Mouse (Mus musculus) cerebellum, adult 2 months (tissue): ENCODE measurements around the gene Ccnk. TPM values are rescaled to one million over a fixed set of nuclear protein-coding genes. Genes with fewer than 3 reads are reported as not detected.
A peak's percentile ranks its signal among the peaks of the same experiment; 100 is the strongest.

ENCODE experiments used
- DNase-seq, 2 experiments: peaks; one replicate each; pipeline ENCODE4 v3.0.0; 2021
- H3K27ac ChIP-seq: fragments of 200-500 bp; 2 replicates; pipeline ENCODE4 v1.5.1; 2012; ENCODE audit warnings: low read length, control low read depth, inconsistent platforms; ENCODE audit not compliant: insufficient read depth
- H3K27me3 ChIP-seq: fragments of 200-500 bp; 2 replicates; pipeline ENCODE4 v1.6.1; 2012; ENCODE audit warnings: inconsistent platforms, mild to moderate bottlenecking, low read length, moderate library complexity; ENCODE audit not compliant: control insufficient read depth, insufficient read depth
- H3K4me1 ChIP-seq: fragments of 200-500 bp; 2 replicates; pipeline ENCODE4 v1.6.1; 2011; ENCODE audit warnings: low read length; ENCODE audit not compliant: control insufficient read depth, insufficient read depth
- H3K4me3 ChIP-seq: fragments of 200-500 bp; replicated peaks from 2 replicates; pipeline ENCODE3; 2011; ENCODE audit warnings: mild to moderate bottlenecking, low read depth, low read length, control low read depth; ENCODE audit not compliant: insufficient read depth
- CTCF ChIP-seq: fragments of 200-500 bp; IDR thresholded peaks from 2 replicates; pipeline ENCODE4 v1.5.1; 2011; ENCODE audit warnings: low read depth, mild to moderate bottlenecking, control low read depth, low read length, moderate library complexity, borderline replicate concordance; ENCODE audit not compliant: insufficient read depth
- POLR2A ChIP-seq: fragments of 200-500 bp; IDR thresholded peaks from 2 replicates; pipeline ENCODE4 v1.6.1; 2011; ENCODE audit warnings: low read length, control low read depth, borderline replicate concordance; ENCODE audit not compliant: insufficient read depth
- WGBS: fragments of 180-500 bp; shearing (Covaris S2); methylation state at CpG from one replicate; pipeline ENCODE4 v1.1.7; 2018; 5-methylcytosine and 5-hydroxymethylcytosine counted together
- polyA plus RNA-seq: library from polyadenylated mRNA; depleted of rRNA; stranded (reverse); fragments of >200 nt; gene quantifications from 2 replicates; pipeline ENCODE4 v1.2.3, GENCODE M21; 2012

Gene Ccnk
- polyA plus RNA-seq, 1 experiment, result 27.0 TPM

- no peak overlapping the region for H3K27ac ChIP-seq
- 57% methylated on average over 21 of the region's 21 CpGs for WGBS
- peaks cover 63% of the 10 kb centered on the region for H3K4me1 ChIP-seq
- H3K4me3 ChIP-seq, result no peak overlapping the region
- peak in 1 of 2 experiments; percentile 26 for DNase-seq
- no peak for TF ChIP-seq POLR2A
- no peak for TF ChIP-seq CTCF
- H3K27me3 ChIP-seq, result no peaks in the 10 kb centered on the region
These were observed 40.6 kb downstream of the Ccnk start for GRCm38 (mm10) chr12:108219825-108220616.

GRCm38 (mm10) chr12:108220621-108221020, 41.2 kb downstream of the Ccnk start:
- WGBS, result 32% methylated on average over 12 of the region's 12 CpGs
- H3K27ac ChIP-seq, result no peak overlapping the region
- peaks cover 67% of the 10 kb centered on the region for H3K4me1 ChIP-seq
- TF ChIP-seq POLR2A (no peak), CTCF (no peak)
- H3K4me3 ChIP-seq, result no peak overlapping the region
- DNase-seq, result peak in 1 of 2 experiments; percentile 56
- no peaks in the 10 kb centered on the region for H3K27me3 ChIP-seq

- 16% methylated on average over 10 of the region's 10 CpGs for WGBS
- peaks cover 73% of the 10 kb centered on the region for H3K4me1 ChIP-seq
- no peak overlapping the region for H3K4me3 ChIP-seq
- DNase-seq, result peak in 1 of 2 experiments; percentile 62
- no peak overlapping the region for H3K27ac ChIP-seq
- no peak for TF ChIP-seq POLR2A
- TF ChIP-seq CTCF, result no peak
- no peaks in the 10 kb centered on the region for H3K27me3 ChIP-seq
These were observed 41.8 kb downstream of the Ccnk start for GRCm38 (mm10) chr12:108221206-108221605.

- H3K27me3 ChIP-seq, result no peaks in the 10 kb centered on the region
- H3K27ac ChIP-seq, result peak overlapping the region; percentile 12; the same call in 1 of the 2 replicates
- peaks cover 75% of the 10 kb centered on the region for H3K4me1 ChIP-seq
- TF ChIP-seq CTCF (no peak), POLR2A (no peak)
- no peak overlapping the region for H3K4me3 ChIP-seq
- WGBS, result 38% methylated on average over 7 of the region's 7 CpGs
- DNase-seq, result peak in 1 of 2 experiments; percentile 47
These were observed 42.3 kb downstream of the Ccnk start for GRCm38 (mm10) chr12:108221712-108222111.

- H3K27me3 ChIP-seq, result no peaks in the 10 kb centered on the region
- no peak overlapping the region for H3K27ac ChIP-seq
- TF ChIP-seq POLR2A, result no peak
- TF ChIP-seq CTCF, result no peak
- H3K4me3 ChIP-seq, result no peak overlapping the region
- DNase-seq, result no peak
- H3K4me1 ChIP-seq, result peaks cover 81% of the 10 kb centered on the region
- 61% methylated on average over 8 of the region's 8 CpGs for WGBS
These were observed 44.0 kb downstream of the Ccnk start for GRCm38 (mm10) chr12:108223357-108223756.

GRCm38 (mm10) chr12:108225781-108226180, 46.4 kb downstream of the Ccnk start:
- H3K4me1 ChIP-seq, result peaks cover 77% of the 10 kb centered on the region
- no peak for DNase-seq
- no peaks in the 10 kb centered on the region for H3K27me3 ChIP-seq
- TF ChIP-seq POLR2A (no peak), CTCF (no peak)
- H3K27ac ChIP-seq, result peak overlapping the region; percentile 73
- WGBS, result 41% methylated on average over 7 of the region's 7 CpGs
- H3K4me3 ChIP-seq, result no peak overlapping the region

GRCm38 (mm10) chr12:108226216-108226615, 46.8 kb downstream of the Ccnk start:
- DNase-seq, result peak in 1 of 2 experiments; percentile 66
- Histone ChIP-seq H3K4me1 (peaks cover 77% of the 10 kb centered on the region), H3K4me3 (no peak overlapping the region), H3K27ac (peak overlapping the region; percentile 73), H3K27me3 (no peaks in the 10 kb centered on the region)
- 61% methylated on average over 13 of the region's 13 CpGs for whole genome bisulfite sequencing
- no peak for TF ChIP-seq POLR2A
- no peak for TF ChIP-seq CTCF

GRCm38 (mm10) chr12:108226941-108227340, 47.6 kb downstream of the Ccnk start:
- TF ChIP-seq POLR2A (peak; percentile 45; the same call in 1 of the 2 replicates), CTCF (no peak)
- peak; percentile 85 to 90 for DNase-seq
- Histone ChIP-seq H3K4me3 (no peak overlapping the region), H3K27ac (peak overlapping the region; percentile 73), H3K4me1 (peaks cover 75% of the 10 kb centered on the region), H3K27me3 (no peaks in the 10 kb centered on the region)
- WGBS, result 11% methylated on average over 12 of the region's 12 CpGs
